Mouse (Mus musculus): ENCODE data around the gene Tspoap1. TPM values are rescaled to one million over a fixed set of nuclear protein-coding genes. Genes with fewer than 3 reads are reported as not detected.

Tspoap1 gene
- polyA plus RNA-seq, 1 experiment from 2014 or later = 5.6 TPM

DNA sequence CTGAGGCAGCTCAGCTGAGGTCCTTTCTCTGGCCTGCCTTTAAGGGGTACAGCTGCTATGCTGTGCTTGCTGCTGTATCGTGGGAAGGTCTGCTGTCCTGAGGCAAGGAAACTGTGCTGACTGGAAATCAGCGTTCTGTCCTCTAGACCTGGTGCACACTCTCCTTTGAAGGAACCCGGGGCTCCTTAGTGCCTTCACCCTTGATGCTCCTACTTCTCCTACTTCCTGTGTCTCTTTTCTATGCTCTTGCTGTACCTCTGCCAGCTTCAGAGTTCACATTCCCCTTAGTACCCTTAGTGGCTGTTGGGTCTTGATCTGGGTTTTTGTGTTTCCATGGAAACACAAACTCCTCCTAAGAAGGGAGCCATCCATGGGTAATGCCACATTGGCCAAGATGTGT is 16.6 kb upstream of the Tspoap1 start:
- 91% methylated on average over 3 of the region's 3 CpGs for WGBS
- H3K4me3 ChIP-seq (ENCODE audit: low read length) = no peak overlapping the region
- H3K9me3 ChIP-seq (ENCODE audit: low read length) = no peaks in the 10 kb centered on the region
- no peak overlapping the region for H3K27ac ChIP-seq (ENCODE audit: low read length)
- 0 out of 2 replicates have a peak, but pooled peaks cover 1% of the 10 kb centered on the region for H3K4me1 ChIP-seq (ENCODE audit: insufficient read depth, low read length)
- no peaks in the 10 kb centered on the region for H3K27me3 ChIP-seq (ENCODE audit: insufficient read depth, low read length)
- H3K4me2 ChIP-seq (replicated peaks; ENCODE audit: low read depth, low read length) = no peak overlapping the region
- ATAC-seq (ENCODE audit: low FRiP score, low TSS enrichment) = no peak
- peaks cover 48% of the 10 kb centered on the region for H3K36me3 ChIP-seq (ENCODE audit: insufficient read depth, low read length)
- no peak overlapping the region for H3K9ac ChIP-seq (replicated peaks; ENCODE audit: low read length)

DNA sequence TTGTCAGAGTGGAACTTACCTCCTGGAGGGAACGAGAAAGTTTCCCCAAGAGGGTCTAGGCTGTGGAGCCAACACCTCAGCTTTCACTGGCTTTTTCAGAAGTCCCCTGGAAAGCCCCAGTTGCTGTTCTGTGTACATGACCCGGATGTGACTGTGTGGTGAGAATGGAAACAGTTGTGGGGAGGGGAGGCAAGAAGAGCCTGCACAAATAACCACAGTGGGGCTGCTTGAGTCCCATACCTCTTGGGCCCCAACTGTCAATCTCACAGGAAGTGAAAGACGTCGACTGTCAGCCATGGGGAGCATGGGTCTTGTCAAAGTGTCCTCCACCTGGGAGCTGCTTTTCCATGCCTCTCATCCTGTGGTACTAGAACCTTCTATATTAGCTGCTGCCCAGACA is 15.4 kb upstream of the Tspoap1 start:
- Histone ChIP-seq H3K4me1 (ENCODE audit: insufficient read depth, low read length) (peaks cover 12% of the 10 kb centered on the region), H3K36me3 (ENCODE audit: insufficient read depth, low read length) (peaks cover 41% of the 10 kb centered on the region), H3K9me3 (ENCODE audit: low read length) (no peaks in the 10 kb centered on the region), H3K9ac (replicated peaks; ENCODE audit: low read length) (no peak overlapping the region), H3K27ac (ENCODE audit: low read length) (no peak overlapping the region), H3K4me3 (ENCODE audit: low read length) (no peak overlapping the region), H3K27me3 (ENCODE audit: insufficient read depth, low read length) (no peaks in the 10 kb centered on the region), H3K4me2 (replicated peaks; ENCODE audit: low read depth, low read length) (no peak overlapping the region)
- ATAC-seq (ENCODE audit: low FRiP score, low TSS enrichment) = no peak
- WGBS = 82% methylated on average over 4 of the region's 4 CpGs

DNA sequence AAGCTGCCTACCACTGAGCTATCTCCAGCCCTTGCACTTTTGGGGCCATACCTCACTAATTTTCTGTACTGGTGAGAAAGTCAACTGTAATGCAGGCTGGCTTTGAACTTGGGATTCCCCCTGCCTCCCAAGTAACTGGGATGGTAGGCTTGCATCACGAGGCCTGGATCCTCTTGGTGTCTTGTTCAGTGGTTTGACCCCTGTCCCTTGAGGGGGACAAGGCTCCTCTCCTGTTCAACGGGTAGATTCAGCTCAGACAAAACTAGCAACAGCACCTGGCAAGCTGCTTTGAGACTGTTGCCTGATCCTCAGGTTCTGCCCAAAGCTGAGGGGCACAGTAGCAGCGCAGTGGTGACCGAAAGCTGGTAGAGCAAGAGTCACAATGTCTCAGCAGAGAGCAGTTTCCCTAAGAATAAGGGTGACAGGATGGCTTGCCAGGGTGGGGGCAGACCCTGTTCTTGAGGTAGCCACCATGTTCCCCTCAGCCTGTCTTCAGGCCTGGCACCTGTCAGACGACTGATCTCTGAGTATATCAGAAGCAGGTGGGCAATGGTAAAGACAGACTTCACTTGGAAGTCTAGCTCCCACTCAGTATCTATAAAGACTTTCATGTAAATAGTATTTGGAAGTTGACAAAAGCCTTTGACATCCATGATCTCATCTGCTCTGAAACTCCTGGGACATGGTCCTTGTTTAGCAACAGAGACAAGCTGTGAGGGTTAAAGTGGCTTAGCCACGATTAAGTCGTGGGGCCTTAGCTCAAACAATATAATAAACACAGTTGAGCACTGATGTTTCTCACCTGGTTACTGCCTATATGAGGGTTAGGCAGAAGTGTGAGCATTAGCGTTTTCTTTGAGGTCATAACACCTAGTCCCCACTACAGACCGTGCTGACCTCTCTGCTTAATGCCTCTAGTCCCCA is 14.4 kb upstream of the Tspoap1 start:
- peaks cover 12% of the 10 kb centered on the region for H3K4me1 ChIP-seq (ENCODE audit: insufficient read depth, low read length)
- no peak overlapping the region for H3K4me2 ChIP-seq (replicated peaks; ENCODE audit: low read depth, low read length)
- H3K27ac ChIP-seq (ENCODE audit: low read length) = no peak overlapping the region
- peaks cover 34% of the 10 kb centered on the region for H3K36me3 ChIP-seq (ENCODE audit: insufficient read depth, low read length)
- no peak overlapping the region for H3K4me3 ChIP-seq (ENCODE audit: low read length)
- no peaks in the 10 kb centered on the region for H3K9me3 ChIP-seq (ENCODE audit: low read length)
- H3K27me3 ChIP-seq (ENCODE audit: insufficient read depth, low read length) = no peaks in the 10 kb centered on the region
- H3K9ac ChIP-seq (replicated peaks; ENCODE audit: low read length) = no peak overlapping the region
- ATAC-seq (ENCODE audit: low FRiP score, low TSS enrichment) = no peak
- WGBS = 76% methylated on average over 9 of the region's 9 CpGs

DNA sequence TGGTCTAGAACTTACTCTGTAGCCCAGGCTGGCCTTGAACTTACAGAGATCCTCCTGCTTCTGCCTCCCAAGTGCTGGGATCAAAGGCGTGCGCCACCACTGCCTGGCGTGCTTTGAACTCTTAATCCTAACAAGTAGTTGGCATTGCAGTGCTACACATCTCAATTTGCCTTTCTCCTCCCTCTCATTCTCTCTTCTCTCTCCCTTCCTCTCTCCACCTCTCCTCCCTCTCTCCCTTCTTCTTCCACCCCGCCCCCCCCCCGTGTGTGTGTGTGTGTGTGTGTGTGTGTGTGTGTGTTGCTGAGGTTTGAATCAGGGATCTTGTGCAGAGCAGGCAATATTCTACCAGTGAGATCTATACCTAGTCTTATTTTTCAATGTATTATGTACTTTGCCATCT is 13.0 kb upstream of the Tspoap1 start:
- H3K36me3 ChIP-seq (ENCODE audit: insufficient read depth, low read length) = peaks cover 23% of the 10 kb centered on the region
- ATAC-seq (ENCODE audit: low FRiP score, low TSS enrichment) = no peak
- H3K27me3 ChIP-seq (ENCODE audit: insufficient read depth, low read length) = no peaks in the 10 kb centered on the region
- H3K4me2 ChIP-seq (replicated peaks; ENCODE audit: low read depth, low read length) = no peak overlapping the region
- peaks cover 12% of the 10 kb centered on the region for H3K4me1 ChIP-seq (ENCODE audit: insufficient read depth, low read length)
- 98% methylated on average over 5 of the region's 5 CpGs for WGBS
- H3K27ac ChIP-seq (ENCODE audit: low read length) = no peak overlapping the region
- H3K4me3 ChIP-seq (ENCODE audit: low read length) = no peak overlapping the region
- no peak overlapping the region for H3K9ac ChIP-seq (replicated peaks; ENCODE audit: low read length)
- H3K9me3 ChIP-seq (ENCODE audit: low read length) = no peaks in the 10 kb centered on the region

DNA sequence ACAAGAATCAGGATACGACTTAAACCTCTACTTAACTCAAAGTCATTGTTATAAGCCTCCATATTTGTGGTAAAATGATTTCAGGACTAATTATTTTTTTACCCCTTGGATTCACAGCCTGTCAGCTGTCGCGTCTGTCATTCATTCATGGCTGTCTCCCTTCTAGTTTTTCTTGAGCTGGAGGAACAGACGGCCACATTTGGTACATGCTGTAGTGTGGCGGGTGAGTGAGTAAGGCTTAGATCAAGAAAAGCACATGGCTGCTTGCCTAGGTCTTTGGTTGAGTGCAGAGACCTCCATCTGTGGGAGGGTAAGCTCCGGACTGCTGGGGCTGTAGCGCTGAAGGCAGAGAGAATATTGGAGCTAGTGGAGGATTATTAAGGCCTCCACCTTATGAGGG is 12.6 kb upstream of the Tspoap1 start:
- Histone ChIP-seq H3K9me3 (ENCODE audit: low read length) (no peaks in the 10 kb centered on the region), H3K4me3 (ENCODE audit: low read length) (no peak overlapping the region), H3K4me1 (ENCODE audit: insufficient read depth, low read length) (peaks cover 12% of the 10 kb centered on the region), H3K36me3 (ENCODE audit: insufficient read depth, low read length) (peaks cover 19% of the 10 kb centered on the region), H3K9ac (replicated peaks; ENCODE audit: low read length) (no peak overlapping the region), H3K27me3 (ENCODE audit: insufficient read depth, low read length) (no peaks in the 10 kb centered on the region), H3K27ac (ENCODE audit: low read length) (no peak overlapping the region), H3K4me2 (replicated peaks; ENCODE audit: low read depth, low read length) (no peak overlapping the region)
- ATAC-seq (ENCODE audit: low FRiP score, low TSS enrichment) = no peak
- WGBS = 90% methylated on average over 7 of the region's 7 CpGs

DNA sequence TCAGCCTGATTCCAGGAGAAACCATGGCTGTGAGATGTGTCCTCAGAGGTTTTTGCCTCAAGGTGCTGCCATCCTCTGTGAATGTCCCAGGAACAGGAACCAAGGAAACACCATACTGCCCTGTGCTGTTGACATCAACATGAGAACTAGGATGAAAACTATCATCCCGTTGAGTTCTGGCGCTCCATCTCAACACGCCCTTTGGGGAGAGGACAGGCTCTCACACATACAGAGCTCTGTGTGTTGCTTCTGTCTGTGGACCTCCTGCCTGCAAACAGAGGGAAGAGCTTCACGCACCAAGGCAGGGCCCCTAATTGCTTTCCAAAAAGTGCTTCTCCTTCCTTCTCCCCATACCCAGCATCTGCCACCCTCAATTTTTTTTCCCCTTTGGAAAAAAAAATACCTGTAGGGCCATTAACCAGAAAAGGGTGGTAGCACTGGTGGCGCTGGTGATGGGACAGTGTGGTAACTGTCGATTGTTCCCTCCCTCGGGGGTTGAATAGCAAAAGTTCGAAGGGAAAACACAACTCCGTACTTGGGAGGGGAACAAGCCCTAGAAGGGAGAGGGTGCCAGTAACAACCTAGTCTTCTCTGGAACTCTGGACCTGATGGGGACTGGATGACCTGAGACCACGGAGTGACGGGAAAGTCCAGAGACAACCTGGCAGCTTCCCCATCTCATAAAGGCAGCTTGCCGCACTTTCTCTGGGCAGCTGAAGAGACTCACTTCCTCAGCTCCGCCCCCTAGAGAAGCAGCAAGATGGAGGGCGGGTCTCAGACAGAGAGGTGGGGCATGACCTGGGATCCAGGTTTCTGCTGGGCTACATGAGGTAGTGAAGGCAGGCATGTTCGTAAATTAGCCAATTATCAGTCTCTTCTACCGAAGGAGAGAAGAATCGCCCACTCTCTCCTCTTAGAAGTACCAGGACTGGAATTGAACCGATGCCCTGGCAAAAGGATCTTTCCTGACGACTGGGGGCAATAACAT is 11.9 kb upstream of the Tspoap1 start:
- peak; percentile 37; the same call in 1 of the 2 replicates for ATAC-seq (ENCODE audit: low FRiP score, low TSS enrichment)
- peaks cover 16% of the 10 kb centered on the region for H3K36me3 ChIP-seq (ENCODE audit: insufficient read depth, low read length)
- no peak overlapping the region for H3K4me3 ChIP-seq (ENCODE audit: low read length)
- H3K9ac ChIP-seq (replicated peaks; ENCODE audit: low read length) = peak overlapping the region; percentile 37; the same call in 1 of the 2 replicates
- H3K27ac ChIP-seq (ENCODE audit: low read length) = peak overlapping the region; percentile 56
- no peaks in the 10 kb centered on the region for H3K27me3 ChIP-seq (ENCODE audit: insufficient read depth, low read length)
- H3K9me3 ChIP-seq (ENCODE audit: low read length) = no peaks in the 10 kb centered on the region
- peaks cover 12% of the 10 kb centered on the region for H3K4me1 ChIP-seq (ENCODE audit: insufficient read depth, low read length)
- peak overlapping the region; percentile 37 for H3K4me2 ChIP-seq (replicated peaks; ENCODE audit: low read depth, low read length)
- WGBS = 31% methylated on average over 19 of the region's 19 CpGs

DNA sequence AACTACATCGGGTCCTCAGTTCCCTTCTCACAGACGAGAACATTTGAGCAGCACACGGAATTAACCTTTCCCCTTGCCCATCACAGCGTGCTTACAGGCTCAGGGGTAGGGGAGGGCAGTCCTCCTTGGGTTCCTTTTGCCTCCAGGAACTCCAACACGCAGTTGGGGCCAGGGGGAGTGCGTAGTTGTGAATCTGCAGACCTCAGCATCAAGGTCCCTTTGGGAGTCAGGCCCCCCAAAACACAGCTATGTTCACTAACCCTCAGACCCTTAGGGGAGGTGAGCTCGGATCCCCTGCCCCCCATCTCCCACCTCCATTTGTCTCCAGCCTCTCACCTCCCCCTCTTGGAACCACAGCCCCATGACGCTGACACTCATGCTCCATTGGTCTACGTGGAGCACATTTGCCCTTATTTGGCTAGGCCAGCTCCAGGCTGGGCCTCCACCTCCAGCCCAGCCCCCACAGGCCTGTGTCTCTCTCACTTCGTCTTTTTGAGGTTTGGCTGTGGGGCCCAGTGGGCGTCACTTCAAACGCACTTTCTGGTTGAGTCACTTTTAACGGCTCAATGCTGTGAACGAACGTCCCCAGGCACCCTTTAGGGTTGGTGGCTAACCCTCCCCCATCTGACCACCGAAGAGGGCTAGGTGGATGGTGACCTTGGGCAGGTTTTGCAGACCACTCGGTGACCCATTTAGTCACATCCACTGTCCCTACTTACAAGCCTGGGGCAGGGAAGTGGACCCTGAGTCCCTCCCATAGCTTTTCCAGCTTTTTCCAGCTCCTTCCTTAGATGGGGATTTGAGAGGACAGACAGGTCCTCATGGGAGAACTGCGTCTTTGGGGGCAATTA is 10.9 kb upstream of the Tspoap1 start:
- peak; percentile 88 for ATAC-seq (ENCODE audit: low FRiP score, low TSS enrichment)
- Histone ChIP-seq H3K9me3 (ENCODE audit: low read length) (no peaks in the 10 kb centered on the region), H3K4me1 (ENCODE audit: insufficient read depth, low read length) (peaks cover 12% of the 10 kb centered on the region), H3K27me3 (ENCODE audit: insufficient read depth, low read length) (no peaks in the 10 kb centered on the region), H3K36me3 (ENCODE audit: insufficient read depth, low read length) (peaks cover 6% of the 10 kb centered on the region), H3K9ac (replicated peaks; ENCODE audit: low read length) (peak overlapping the region; percentile 37; the same call in 1 of the 2 replicates), H3K27ac (ENCODE audit: low read length) (peak overlapping the region; percentile 56), H3K4me3 (ENCODE audit: low read length) (no peak overlapping the region), H3K4me2 (replicated peaks; ENCODE audit: low read depth, low read length) (peak overlapping the region; percentile 37; the same call in 1 of the 2 replicates)
- WGBS = 25% methylated on average over 18 of the region's 18 CpGs

DNA sequence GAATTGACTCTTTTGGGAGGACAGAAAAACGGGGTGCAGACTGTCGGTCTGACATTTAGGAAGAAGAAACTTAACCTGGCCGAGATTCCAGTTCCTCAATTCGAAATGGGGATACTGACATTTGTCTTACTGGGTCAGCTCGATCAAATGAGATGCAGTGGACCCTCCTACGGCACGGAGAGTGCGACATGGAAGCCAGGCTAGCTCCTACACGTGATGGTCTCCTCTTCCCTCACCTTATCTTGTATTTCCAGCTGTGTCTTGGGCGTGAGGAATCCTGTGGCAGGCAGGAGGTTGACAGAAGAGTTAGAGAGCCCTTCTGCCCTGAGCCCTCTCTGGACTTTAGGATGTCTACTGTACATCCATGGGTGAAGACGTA is 10.3 kb upstream of the Tspoap1 start:
- no peak for ATAC-seq (ENCODE audit: low FRiP score, low TSS enrichment)
- Histone ChIP-seq H3K36me3 (ENCODE audit: insufficient read depth, low read length) (no peaks in the 10 kb centered on the region; the same call in 1 of the 2 replicates), H3K4me3 (ENCODE audit: low read length) (no peak overlapping the region), H3K9ac (replicated peaks; ENCODE audit: low read length) (no peak overlapping the region), H3K4me1 (ENCODE audit: insufficient read depth, low read length) (peaks cover 12% of the 10 kb centered on the region), H3K4me2 (replicated peaks; ENCODE audit: low read depth, low read length) (no peak overlapping the region), H3K27ac (ENCODE audit: low read length) (peak overlapping the region; percentile 47; the same call in 1 of the 2 replicates), H3K27me3 (ENCODE audit: insufficient read depth, low read length) (no peaks in the 10 kb centered on the region), H3K9me3 (ENCODE audit: low read length) (no peaks in the 10 kb centered on the region)
- WGBS = 75% methylated on average over 11 of the region's 11 CpGs

DNA sequence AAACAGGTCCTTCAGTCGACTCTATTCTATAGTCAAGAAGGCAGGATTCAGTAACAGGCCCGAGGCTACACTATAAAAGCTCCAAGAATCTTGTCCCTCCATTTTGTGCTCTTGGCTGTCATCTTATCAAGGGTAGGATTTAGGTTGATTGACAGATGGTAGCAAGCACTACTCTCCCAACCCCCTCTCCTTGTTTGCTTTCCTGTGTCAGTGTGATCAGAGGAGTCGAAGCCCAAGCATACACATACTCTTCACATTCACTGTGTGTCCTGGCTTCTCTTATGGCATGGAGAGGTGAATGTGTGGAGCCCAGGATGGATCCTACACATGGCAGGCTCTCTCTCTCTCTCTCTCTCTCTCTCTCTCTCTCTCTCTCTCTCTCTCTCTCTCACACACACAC is 9.8 kb upstream of the Tspoap1 start:
- H3K36me3 ChIP-seq (ENCODE audit: insufficient read depth, low read length) = no peaks in the 10 kb centered on the region; the same call in 1 of the 2 replicates
- no peak for ATAC-seq (ENCODE audit: low FRiP score, low TSS enrichment)
- H3K9ac ChIP-seq (replicated peaks; ENCODE audit: low read length) = no peak overlapping the region
- 71% methylated on average over 3 of the region's 3 CpGs for WGBS
- no peaks in the 10 kb centered on the region for H3K9me3 ChIP-seq (ENCODE audit: low read length)
- no peaks in the 10 kb centered on the region for H3K27me3 ChIP-seq (ENCODE audit: insufficient read depth, low read length)
- no peak overlapping the region for H3K4me3 ChIP-seq (ENCODE audit: low read length)
- peaks cover 12% of the 10 kb centered on the region for H3K4me1 ChIP-seq (ENCODE audit: insufficient read depth, low read length)
- H3K27ac ChIP-seq (ENCODE audit: low read length) = no peak overlapping the region
- H3K4me2 ChIP-seq (replicated peaks; ENCODE audit: low read depth, low read length) = no peak overlapping the region
